Mouse (Mus musculus) MEL (cell line): Measurements from ENCODE around the gene Syne2. TPM values are rescaled to one million over a fixed set of nuclear protein-coding genes. Genes with fewer than 3 reads are reported as not detected.

Source experiments
- DNase-seq: peaks from one replicate; pipeline ENCODE4 v3.0.0; 2011; ENCODE audit warnings: low read depth, low spot score
- H3K27ac ChIP-seq: 2 replicates; pipeline ENCODE4 v1.5.1; 2012; ENCODE audit warnings: low read depth, mild to moderate bottlenecking, control low read depth, low read length, moderate library complexity; ENCODE audit not compliant: control insufficient read depth
- H3K27me3 ChIP-seq, 2 experiments: fragments of 150-350 bp in 1 of 2; sonication (generic) in 1 of 2; 2 replicates each; pipeline ENCODE4 v1.6.1; 2012; ENCODE audit warnings: low read length in 2 of 2, mild to moderate bottlenecking in 2 of 2, improper control_type of control experiment in 1 of 2, moderate library complexity in 1 of 2; ENCODE audit not compliant: insufficient read depth in 2 of 2, control insufficient read depth in 1 of 2
- H3K36me3 ChIP-seq, 2 experiments: 2 replicates each; pipeline ENCODE4 v1.6.1; 2012 to 2014; ENCODE audit warnings: low read length in 2 of 2, improper control_type of control experiment in 1 of 2, inconsistent platforms in 1 of 2, mild to moderate bottlenecking in 1 of 2; ENCODE audit not compliant: insufficient read depth in 2 of 2, control insufficient read depth in 1 of 2
- H3K4me1 ChIP-seq, 2 experiments: fragments of 150-350 bp in 1 of 2; sonication (generic) in 1 of 2; 2 replicates each; pipeline ENCODE4 v1.6.1; 2012; ENCODE audit warnings: low read length in 2 of 2, improper control_type of control experiment in 1 of 2, mild to moderate bottlenecking in 1 of 2; ENCODE audit not compliant: insufficient read depth in 2 of 2, control insufficient read depth in 1 of 2
- H3K4me3 ChIP-seq, 2 experiments: fragments of 150-350 bp in 1 of 2; sonication (generic) in 1 of 2; 2 replicates each; pipeline ENCODE4 v1.5.1; 2012; ENCODE audit warnings: low read depth in 2 of 2, low read length in 2 of 2, mild to moderate bottlenecking in 2 of 2, moderate library complexity in 2 of 2, control low read depth in 1 of 2, improper control_type of control experiment in 1 of 2; ENCODE audit not compliant: control insufficient read depth in 1 of 2, insufficient read depth in 1 of 2
- H3K79me2 ChIP-seq: 2 replicates; pipeline ENCODE4 v1.6.1; 2012; ENCODE audit warnings: mild to moderate bottlenecking, low read length, moderate library complexity; ENCODE audit not compliant: control insufficient read depth, poor library complexity, insufficient read depth
- H3K9ac ChIP-seq: 2 replicates; pipeline ENCODE4 v1.6.1; 2012; ENCODE audit warnings: low read depth, mild to moderate bottlenecking, control low read depth, low read length, moderate library complexity; ENCODE audit not compliant: control insufficient read depth, poor library complexity, severe bottlenecking
- H3K9me3 ChIP-seq: fragments of 150-350 bp; sonication (generic); replicated peaks from 2 replicates; pipeline ENCODE4 v1.6.1; 2012; ENCODE audit warnings: mild to moderate bottlenecking, low read length, improper control_type of control experiment, moderate library complexity; ENCODE audit not compliant: insufficient read depth
- CHD1 ChIP-seq: IDR thresholded peaks from 2 replicates; pipeline ENCODE4 v1.6.1; 2012; ENCODE audit warnings: low read depth, mild to moderate bottlenecking, inconsistent platforms, low read length, improper control_type of control experiment
- CHD2 ChIP-seq: IDR thresholded peaks from 2 replicates; pipeline ENCODE4 v1.6.1; 2011; ENCODE audit warnings: low read length, improper control_type of control experiment
- CTCF ChIP-seq, 3 experiments: IDR thresholded peaks in 2 of 3; conservative IDR thresholded peaks in 1 of 3; 2 replicates each; pipeline ENCODE4 v1.5.1; 2011 to 2012; ENCODE audit warnings: low read length in 3 of 3, low read depth in 2 of 3, mild to moderate bottlenecking in 2 of 3, improper control_type of control experiment in 1 of 3, inconsistent platforms in 1 of 3, mixed read lengths in 1 of 3, moderate library complexity in 1 of 3; ENCODE audit not compliant: control insufficient read depth in 1 of 3, insufficient read depth in 1 of 3, poor library complexity in 1 of 3, severe bottlenecking in 1 of 3
- E2F4 ChIP-seq: IDR thresholded peaks from 2 replicates; pipeline ENCODE4 v1.6.1; 2011; ENCODE audit warnings: low read depth, low read length, improper control_type of control experiment, borderline replicate concordance
- ELF1 ChIP-seq: IDR thresholded peaks from 2 replicates; pipeline ENCODE4 v1.6.1; 2014; ENCODE audit warnings: low read depth, mild to moderate bottlenecking, inconsistent platforms, low read length, improper control_type of control experiment, moderate library complexity
- EP300 ChIP-seq, 2 experiments: IDR thresholded peaks; 2 replicates each; pipeline ENCODE4 v1.6.1; 2011; ENCODE audit warnings: improper control_type of control experiment in 2 of 2, low read length in 2 of 2, low read depth in 1 of 2, mild to moderate bottlenecking in 1 of 2
- ETS1 ChIP-seq: IDR thresholded peaks from 2 replicates; pipeline ENCODE4 v1.6.1; 2012; ENCODE audit warnings: low read depth, mild to moderate bottlenecking, inconsistent platforms, low read length, improper control_type of control experiment, moderate library complexity
- JUND ChIP-seq: IDR thresholded peaks from 2 replicates; pipeline ENCODE4 v1.6.1; 2011; ENCODE audit warnings: low read depth, mild to moderate bottlenecking, improper control_type of control experiment, low read length
- MAFK ChIP-seq: IDR thresholded peaks from 2 replicates; pipeline ENCODE4 v1.6.1; 2011; ENCODE audit warnings: low read depth, mild to moderate bottlenecking, low read length, improper control_type of control experiment, borderline replicate concordance
- MAZ ChIP-seq: IDR thresholded peaks from 2 replicates; pipeline ENCODE4 v1.6.1; 2012; ENCODE audit warnings: low read depth, mild to moderate bottlenecking, inconsistent platforms, low read length, improper control_type of control experiment
- MEF2A ChIP-seq: IDR thresholded peaks from 2 replicates; pipeline ENCODE4 v1.6.1; 2014; ENCODE audit warnings: low read depth, mild to moderate bottlenecking, inconsistent platforms, low read length, improper control_type of control experiment; ENCODE audit not compliant: poor library complexity, insufficient replicate concordance, severe bottlenecking; ENCODE audit errors: extremely low read depth
- MXI1 ChIP-seq: IDR thresholded peaks from 2 replicates; pipeline ENCODE4 v1.6.1; 2011; ENCODE audit warnings: mild to moderate bottlenecking, low read depth, low read length, improper control_type of control experiment
- MYC ChIP-seq: IDR thresholded peaks from 2 replicates; pipeline ENCODE4 v1.6.1; 2011; ENCODE audit warnings: low read depth, mild to moderate bottlenecking, low read length, improper control_type of control experiment, moderate library complexity
- NELFE ChIP-seq: IDR thresholded peaks from 2 replicates; pipeline ENCODE4 v1.6.1; 2011; ENCODE audit warnings: low read depth, low read length, improper control_type of control experiment
- POLR2A ChIP-seq, 2 experiments: IDR thresholded peaks; 2 replicates each; pipeline ENCODE4 v1.6.1; 2011 to 2012; ENCODE audit warnings: low read length in 2 of 2, mild to moderate bottlenecking in 2 of 2, control low read depth in 1 of 2, improper control_type of control experiment in 1 of 2, low read depth in 1 of 2, moderate library complexity in 1 of 2; ENCODE audit not compliant: control insufficient read depth in 1 of 2, insufficient read depth in 1 of 2, poor library complexity in 1 of 2
- POLR2AphosphoS2 ChIP-seq: IDR thresholded peaks from 2 replicates; pipeline ENCODE4 v1.6.1; 2011; ENCODE audit warnings: low read length, improper control_type of control experiment
- RCOR1 ChIP-seq: IDR thresholded peaks from 2 replicates; pipeline ENCODE4 v1.6.1; 2012; ENCODE audit warnings: low read depth, mild to moderate bottlenecking, inconsistent platforms, low read length, improper control_type of control experiment
- SIN3A ChIP-seq: IDR thresholded peaks from 2 replicates; pipeline ENCODE4 v1.6.1; 2012; ENCODE audit warnings: low read length, improper control_type of control experiment, inconsistent platforms
- TAL1 ChIP-seq: IDR thresholded peaks from 2 replicates; pipeline ENCODE4 v1.6.1; 2012; ENCODE audit warnings: mild to moderate bottlenecking, inconsistent platforms, low read length, moderate library complexity, mixed read lengths
- TBP ChIP-seq: IDR thresholded peaks from 2 replicates; pipeline ENCODE4 v1.8.0; 2011; ENCODE audit warnings: low read depth, low read length, improper control_type of control experiment
- TCF12 ChIP-seq: IDR thresholded peaks from 2 replicates; pipeline ENCODE4 v1.6.1; 2014; ENCODE audit warnings: low read depth, mild to moderate bottlenecking, inconsistent platforms, low read length, improper control_type of control experiment, moderate library complexity
- UBTF ChIP-seq: IDR thresholded peaks from 2 replicates; pipeline ENCODE4 v1.6.1; 2012; ENCODE audit warnings: low read depth, mild to moderate bottlenecking, inconsistent platforms, low read length, improper control_type of control experiment, moderate library complexity, borderline replicate concordance; ENCODE audit not compliant: insufficient read depth
- USF1 ChIP-seq: IDR thresholded peaks from 2 replicates; pipeline ENCODE4 v1.6.1; 2014; ENCODE audit warnings: low read depth, mild to moderate bottlenecking, inconsistent platforms, low read length, improper control_type of control experiment, moderate library complexity
- USF2 ChIP-seq, 2 experiments: IDR thresholded peaks; 2 replicates each; pipeline ENCODE4 v1.6.1; 2011 to 2012; ENCODE audit warnings: improper control_type of control experiment in 2 of 2, low read length in 2 of 2, borderline replicate concordance in 1 of 2, inconsistent platforms in 1 of 2, low read depth in 1 of 2, mild to moderate bottlenecking in 1 of 2; ENCODE audit not compliant: insufficient read depth in 1 of 2
- ZKSCAN1 ChIP-seq: IDR thresholded peaks from 2 replicates; pipeline ENCODE4 v1.6.1; 2012; ENCODE audit warnings: low read depth, mild to moderate bottlenecking, inconsistent platforms, low read length, improper control_type of control experiment, moderate library complexity
- ZMIZ1 ChIP-seq: IDR thresholded peaks from 2 replicates; pipeline ENCODE4 v1.6.1; 2012; ENCODE audit warnings: low read depth, mild to moderate bottlenecking, inconsistent platforms, low read length, improper control_type of control experiment, moderate library complexity
- ZNF384 ChIP-seq: IDR thresholded peaks from 2 replicates; pipeline ENCODE4 v1.6.1; 2012; ENCODE audit warnings: low read depth, mild to moderate bottlenecking, inconsistent platforms, low read length, improper control_type of control experiment
- polyA plus RNA-seq, 2 experiments: library from polyadenylated mRNA; stranded (reverse) in 1 of 2; unstranded in 1 of 2; fragments of >175 nt in 1 of 2; fragments of >200 nt in 1 of 2; gene quantifications; 2 replicates each; pipeline versions ENCODE4 v1.2.1 to v1.2.4; 2012; ENCODE audit warnings: low replicate concordance in 2 of 2, low read depth in 1 of 2; ENCODE audit not compliant: insufficient read length in 2 of 2, insufficient read depth in 1 of 2, missing spikeins in 1 of 2
- total RNA-seq: library from RNA; depleted of rRNA; stranded (reverse); fragments of 300-350 nt; gene quantifications from 2 replicates; pipeline ENCODE4 v1.2.3, GENCODE M21; 2012

Syne2 gene
- total and polyA plus RNA-seq, 3 experiments = 0.06 to 0.15 TPM; not detected in 1

DNA sequence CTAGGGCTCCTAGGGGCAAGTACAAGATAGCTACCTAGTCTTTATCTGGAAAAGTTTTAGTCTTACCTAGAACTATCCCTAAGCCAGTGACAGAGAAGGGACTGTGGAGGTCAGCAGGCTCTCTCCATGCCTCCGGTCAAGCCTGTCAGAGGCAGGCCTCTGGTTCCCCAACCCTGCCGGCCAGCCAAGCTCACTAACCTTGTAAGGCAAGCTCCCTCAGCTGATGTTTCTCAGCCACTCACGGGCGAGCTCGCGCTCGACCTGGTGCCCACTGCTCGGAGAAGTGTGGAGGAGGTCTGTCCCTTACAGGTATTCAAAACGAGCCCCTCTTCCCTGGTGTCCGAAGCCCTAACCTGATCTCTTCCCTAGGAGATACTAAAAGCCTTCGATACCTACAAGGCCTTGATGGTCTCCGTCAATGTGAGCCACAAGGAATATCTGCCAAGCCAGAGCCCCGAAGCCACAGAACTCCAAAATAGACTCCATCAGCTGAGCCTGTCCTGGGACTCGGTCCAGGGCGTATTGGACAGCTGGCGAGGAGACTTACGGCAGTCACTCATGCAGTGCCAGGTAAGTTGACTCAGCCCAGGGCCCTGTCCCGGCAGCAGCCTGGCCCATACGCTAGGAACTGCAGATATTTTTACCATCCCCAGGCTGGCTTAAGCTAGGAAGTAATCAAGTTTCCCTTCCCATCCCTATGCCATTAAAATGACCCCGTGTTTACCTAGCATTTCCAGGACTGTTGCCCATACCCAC is 286.8 kb downstream of the Syne2 start:
- Histone ChIP-seq H3K4me1 (no peaks in the 10 kb centered on the region), H3K4me3 (no peak overlapping the region), H3K27me3 (peaks cover 4 to 11% of the 10 kb centered on the region in 2 experiments), H3K9me3 (no peaks in the 10 kb centered on the region), H3K36me3 (no peaks in the 10 kb centered on the region), H3K27ac (no peak overlapping the region), H3K9ac (no peak overlapping the region), H3K79me2 (no peaks in the 10 kb centered on the region)
- no peak for DNase-seq
- no peak for TF ChIP-seq USF1
- TF ChIP-seq ZMIZ1 = no peak
- no peak for TF ChIP-seq ZKSCAN1
- no peak for TF ChIP-seq TBP
- no peak for TF ChIP-seq MAFK
- no peak for TF ChIP-seq RCOR1
- TF ChIP-seq POLR2AphosphoS2 = no peak
- TF ChIP-seq SIN3A = no peak
- TF ChIP-seq E2F4 = no peak
- TF ChIP-seq ZNF384 = no peak
- TF ChIP-seq MYC = no peak
- TF ChIP-seq UBTF = no peak
- no peak for TF ChIP-seq USF2 (IDR thresholded peaks at IDR 0.05; ENCODE audit: borderline replicate concordance in 1 of 2, insufficient read depth in 1 of 2, low read depth in 1 of 2, low read length in 2 of 2)
- TF ChIP-seq EP300 (IDR thresholded peaks at IDR 0.05; ENCODE audit: low read depth in 1 of 2, low read length in 2 of 2) = no peak
- no peak for TF ChIP-seq TCF12
- no peak for TF ChIP-seq MXI1
- no peak for TF ChIP-seq CTCF (IDR thresholded peaks at IDR 0.05 in 2 of 3, conservative IDR thresholded peaks at IDR 0.05 in 1 of 3; ENCODE audit: control insufficient read depth in 1 of 3, insufficient read depth in 1 of 3, low read depth in 2 of 3, low read length in 3 of 3, poor library complexity in 1 of 3, severe bottlenecking in 1 of 3)

DNA sequence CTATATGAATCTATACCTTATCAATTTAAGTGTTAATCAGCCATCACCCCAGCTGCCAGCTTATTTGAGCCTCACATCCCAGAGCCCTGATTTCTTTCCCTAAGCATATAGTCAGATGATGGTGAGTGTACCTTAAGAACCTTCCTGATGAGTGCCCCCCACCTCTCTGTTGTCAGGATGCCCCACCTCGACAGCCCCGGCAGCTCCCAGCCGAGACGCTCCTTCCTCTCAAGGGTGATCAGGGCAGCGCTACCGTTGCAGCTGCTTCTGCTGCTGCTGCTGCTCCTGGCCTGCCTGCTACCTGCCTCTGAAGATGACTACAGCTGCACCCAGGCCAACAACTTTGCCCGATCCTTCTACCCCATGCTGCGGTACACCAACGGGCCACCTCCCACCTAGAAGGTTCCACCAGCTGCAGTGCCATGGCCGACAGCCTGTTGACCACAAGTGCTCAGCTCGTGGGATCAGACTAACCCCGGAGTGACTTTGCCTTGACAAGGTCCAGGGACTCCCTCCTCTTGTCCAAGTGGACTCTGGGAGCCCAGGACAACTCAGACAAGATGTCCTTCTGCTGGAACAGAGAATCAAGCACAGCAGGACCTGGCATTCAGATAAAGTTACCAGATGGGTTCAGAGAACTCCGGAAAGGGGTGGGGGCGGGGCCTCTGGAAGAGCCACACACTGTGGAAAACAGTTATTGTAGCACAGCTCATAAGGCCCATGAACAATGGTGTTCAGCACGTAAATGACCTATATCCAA is 291.9 kb downstream of the Syne2 start:
- Histone ChIP-seq H3K27ac (no peak overlapping the region), H3K4me1 (no peaks in the 10 kb centered on the region), H3K9ac (no peak overlapping the region), H3K36me3 (no peaks in the 10 kb centered on the region), H3K4me3 (no peak overlapping the region), H3K9me3 (no peaks in the 10 kb centered on the region), H3K79me2 (no peaks in the 10 kb centered on the region), H3K27me3 (peaks cover 4 to 13% of the 10 kb centered on the region in 2 experiments)
- no peak for TF ChIP-seq TAL1
- no peak for TF ChIP-seq POLR2A (IDR thresholded peaks at IDR 0.05; ENCODE audit: control insufficient read depth in 1 of 2, insufficient read depth in 1 of 2, low read depth in 1 of 2, low read length in 2 of 2, poor library complexity in 1 of 2)
- TF ChIP-seq CHD1 = no peak
- no peak for TF ChIP-seq MXI1
- TF ChIP-seq MAFK = no peak
- no peak for TF ChIP-seq ELF1
- no peak for TF ChIP-seq TBP
- TF ChIP-seq UBTF = no peak
- TF ChIP-seq ZNF384 = no peak
- no peak for TF ChIP-seq POLR2AphosphoS2
- no peak for TF ChIP-seq TCF12
- TF ChIP-seq USF2 (IDR thresholded peaks at IDR 0.05; ENCODE audit: borderline replicate concordance in 1 of 2, insufficient read depth in 1 of 2, low read depth in 1 of 2, low read length in 2 of 2) = no peak
- no peak for TF ChIP-seq MEF2A
- TF ChIP-seq NELFE = no peak
- TF ChIP-seq JUND = no peak
- TF ChIP-seq MAZ = no peak
- TF ChIP-seq CHD2 = no peak
- TF ChIP-seq ETS1 = no peak
- DNase-seq = no peak
